Mouse (Mus musculus): ENCODE measurements around the gene Eci2. TPM values are rescaled to one million over a fixed set of nuclear protein-coding genes. Genes with fewer than 3 reads are reported as not detected.
A peak's percentile ranks its signal among the peaks of the same experiment; 100 is the strongest.
"Not testable (repeated sequence)": the region's sequence is repeated elsewhere in the genome, so short reads cannot be mapped to it uniquely, and the experiment has no call there.

The Eci2 gene
- 10 to 100 TPM; 81.0 to 95.7 TPM for polyA plus RNA-seq (2017; shearing (Covaris generic))

DNA sequence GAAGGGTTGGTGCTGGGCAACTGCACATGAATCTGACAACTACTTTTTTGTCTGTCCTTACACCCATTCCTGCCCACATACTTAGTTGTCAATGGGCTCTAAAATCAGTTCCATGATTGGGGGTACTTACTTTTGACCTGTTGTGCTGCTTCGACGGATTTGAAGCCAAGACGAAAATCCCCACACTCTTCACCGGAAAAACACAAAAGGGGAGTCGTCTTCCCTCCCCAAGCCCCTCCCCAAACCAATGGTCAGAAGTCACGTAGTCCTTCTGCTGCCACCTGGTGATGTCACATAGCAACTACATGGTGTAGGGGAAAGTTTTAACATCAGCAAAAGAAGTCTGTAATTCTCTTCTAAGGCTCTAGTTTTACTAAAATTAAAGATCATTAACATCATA is at the start of gene Eci2:
Eci2 (minus strand) TSS at position 218 of the 400 bp plus-strand sequence.
- ATAC-seq, result peak; percentile 68

DNA sequence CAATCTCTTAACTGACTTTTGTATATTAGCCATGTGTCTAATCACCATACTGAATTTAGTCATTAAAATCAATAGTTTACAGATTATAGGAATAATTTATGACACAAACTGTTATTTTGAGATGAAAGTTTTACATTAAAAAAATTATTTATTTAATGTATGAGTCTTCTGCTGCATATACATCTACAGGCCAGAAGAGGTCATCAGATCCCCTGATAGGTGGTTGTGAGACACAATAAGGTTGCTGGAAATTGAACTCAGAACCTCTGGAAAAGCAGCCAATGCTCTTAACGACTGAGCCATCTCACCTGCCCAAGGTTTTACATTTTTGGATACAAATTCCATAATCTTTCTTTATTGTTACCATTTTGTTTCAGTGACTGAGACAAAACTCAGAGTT is 48.0 kb upstream of the Eci2 start:
- no peak for ATAC-seq

GRCm38 (mm10) chr13:35070485-35071472 is 43.9 kb upstream of the Eci2 start:
- ATAC-seq, result no peak

GRCm38 (mm10) chr13:35067084-35067483 is 40.2 kb upstream of the Eci2 start:
- ATAC-seq, result no peak

- ATAC-seq, result no peak
These were observed 39.1 kb upstream of the Eci2 start for GRCm38 (mm10) chr13:35066033-35066432.

DNA sequence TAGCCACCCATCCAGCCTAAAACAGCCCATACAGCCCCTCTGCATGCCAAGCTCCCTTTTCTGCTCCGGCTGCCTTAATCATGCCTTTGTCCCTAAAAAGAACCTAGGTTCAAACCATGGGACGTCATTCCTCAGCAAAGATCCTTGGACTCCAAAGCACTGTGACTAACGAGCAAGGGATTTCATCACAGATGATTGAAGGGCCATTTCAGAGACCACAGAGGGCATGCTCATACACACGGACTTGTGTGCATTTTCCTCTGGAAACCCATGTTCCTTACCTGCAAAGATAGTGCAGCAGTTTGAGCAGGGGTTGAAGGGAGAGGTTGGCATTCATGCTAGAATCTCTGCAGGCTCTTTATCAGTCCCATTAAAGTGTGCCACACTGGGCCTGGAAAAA is 37.5 kb upstream of the Eci2 start:
- ATAC-seq, result no peak

DNA sequence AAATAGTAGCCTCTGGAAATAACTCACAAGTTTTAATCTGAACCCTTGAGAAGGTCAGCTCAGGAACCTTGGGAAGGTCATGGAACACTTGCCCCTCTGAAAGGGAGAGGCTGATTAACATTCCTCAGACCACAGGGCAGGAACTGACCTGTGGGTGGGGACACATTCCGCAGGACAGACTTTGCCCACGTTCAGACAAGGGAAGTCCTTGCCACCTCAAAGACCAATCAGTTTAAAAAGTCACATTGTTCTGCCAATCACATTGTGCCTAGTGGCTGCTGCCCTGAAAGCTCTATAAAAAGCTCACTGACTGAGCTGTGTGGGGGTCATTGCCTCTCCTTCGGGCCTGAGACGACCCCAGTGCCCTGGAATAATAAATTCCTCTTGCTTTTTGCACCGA is 31.2 kb upstream of the Eci2 start:
- no peak for ATAC-seq

GRCm38 (mm10) chr13:35036486-35036885 is 9.6 kb upstream of the Eci2 start:
- ATAC-seq, result no peak

DNA sequence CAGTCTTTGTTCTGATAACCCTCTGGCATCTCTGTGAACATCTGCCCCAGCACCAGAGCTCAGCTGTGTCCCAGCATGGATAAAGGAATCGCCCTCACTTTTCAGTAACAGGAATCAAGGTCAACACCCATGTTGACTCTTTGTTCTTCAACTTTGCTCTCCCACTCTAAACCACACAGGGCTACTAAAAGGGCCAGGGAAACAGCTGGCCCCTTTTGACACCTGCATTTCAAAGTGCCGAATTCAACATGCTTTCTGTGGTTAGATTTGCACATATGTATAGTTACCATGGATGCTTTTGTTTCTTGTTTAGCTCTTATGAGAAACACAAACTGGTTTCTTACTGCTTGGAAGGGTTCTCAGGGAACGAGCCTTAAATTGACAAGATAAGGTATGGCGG is 8.8 kb upstream of the Eci2 start:
- ATAC-seq, result no peak

GRCm38 (mm10) chr13:35033571-35033970 is 6.7 kb upstream of the Eci2 start:
- no peak for ATAC-seq

DNA sequence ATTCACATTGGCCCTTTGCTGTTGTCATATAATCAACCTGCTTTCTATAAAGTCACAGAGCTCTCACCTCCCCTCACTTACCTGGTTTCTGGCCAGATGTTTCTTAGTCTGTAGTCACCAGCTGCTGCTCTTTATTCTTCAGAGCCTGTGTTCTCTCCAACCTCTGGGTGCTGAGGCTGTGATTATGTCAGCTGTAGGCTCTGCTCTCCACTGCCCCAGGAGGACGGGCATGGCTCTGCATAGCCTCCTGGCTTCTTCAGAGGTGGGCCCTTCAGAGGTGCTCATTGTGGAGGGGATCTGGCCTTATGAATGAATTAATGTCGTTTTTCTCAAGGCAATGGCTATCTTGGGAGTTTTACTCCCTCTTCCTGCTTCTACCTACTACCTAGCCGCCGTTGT is 4.8 kb upstream of the Eci2 start:
- no peak for ATAC-seq

- no peak for ATAC-seq
These were observed 4.2 kb upstream of the Eci2 start for GRCm38 (mm10) chr13:35030979-35031683.

GRCm38 (mm10) chr13:35028365-35028764 is 1.5 kb upstream of the Eci2 start:
- no peak for ATAC-seq

- not testable (repeated sequence) for ATAC-seq
These were observed 3.5 kb downstream of the Eci2 start for GRCm38 (mm10) chr13:35023401-35023800.

DNA sequence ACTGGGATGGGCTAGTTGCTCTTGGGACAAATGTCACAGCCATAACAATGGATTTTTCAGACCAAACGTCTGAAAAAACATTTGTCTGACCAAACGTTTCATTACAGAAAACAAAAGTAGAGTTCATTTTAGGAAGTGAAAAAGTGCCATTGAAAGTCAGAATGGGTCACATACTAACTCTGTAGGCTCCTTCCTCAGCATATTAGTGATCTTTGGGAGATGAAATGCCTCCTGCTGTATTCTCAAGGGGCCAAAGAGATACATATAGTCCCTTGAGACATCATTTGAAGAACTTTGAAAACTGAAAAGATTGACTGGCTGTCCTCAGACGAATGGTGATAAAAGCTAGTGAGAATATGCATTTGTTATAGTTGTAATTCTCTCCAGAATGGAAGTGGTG is 6.5 kb downstream of the Eci2 start:
- no peak for ATAC-seq

GRCm38 (mm10) chr13:35018866-35019536 is 7.9 kb downstream of the Eci2 start:
- no peak for ATAC-seq

DNA sequence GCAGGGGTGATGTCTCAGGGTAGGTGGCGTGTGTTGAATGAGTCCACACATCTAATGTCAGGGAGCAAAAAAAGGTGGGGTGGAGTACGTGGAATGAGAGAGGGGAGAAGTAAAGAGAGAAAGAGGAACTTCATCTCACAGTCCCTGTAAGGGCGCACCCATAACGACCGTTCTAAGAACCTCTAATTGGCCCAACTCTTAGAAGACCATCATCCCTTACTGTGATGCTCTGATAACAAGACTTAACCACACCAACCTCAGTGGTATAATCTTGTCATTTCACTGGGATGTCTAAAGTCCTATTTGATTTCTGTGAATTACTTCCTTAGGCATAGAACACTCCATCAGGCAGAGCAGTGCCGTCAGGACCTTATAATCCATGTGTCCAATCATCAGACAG is 9.5 kb downstream of the Eci2 start:
- ATAC-seq, result no peak

DNA sequence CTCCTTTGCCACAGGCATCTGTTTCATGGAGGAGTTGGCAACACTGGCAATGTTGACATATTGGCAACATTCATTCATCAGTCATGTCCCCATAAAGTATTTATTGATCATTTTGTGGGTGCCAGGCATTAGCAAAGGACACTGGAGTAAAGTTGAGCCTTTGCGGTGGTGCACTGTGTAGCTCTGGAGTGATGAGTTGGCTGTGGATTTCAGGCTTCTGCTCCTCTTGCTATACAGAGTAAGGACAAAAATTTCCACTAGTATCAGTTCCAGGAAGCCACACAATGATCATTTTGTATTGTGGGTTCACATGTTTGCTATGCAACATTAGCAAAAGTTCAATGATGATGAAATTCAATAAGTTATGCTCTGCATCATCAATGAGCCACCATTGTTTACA is 10.8 kb downstream of the Eci2 start:
- no peak for ATAC-seq

GRCm38 (mm10) chr13:34995925-34996324 is 31.0 kb downstream of the Eci2 start:
- no peak for ATAC-seq

DNA sequence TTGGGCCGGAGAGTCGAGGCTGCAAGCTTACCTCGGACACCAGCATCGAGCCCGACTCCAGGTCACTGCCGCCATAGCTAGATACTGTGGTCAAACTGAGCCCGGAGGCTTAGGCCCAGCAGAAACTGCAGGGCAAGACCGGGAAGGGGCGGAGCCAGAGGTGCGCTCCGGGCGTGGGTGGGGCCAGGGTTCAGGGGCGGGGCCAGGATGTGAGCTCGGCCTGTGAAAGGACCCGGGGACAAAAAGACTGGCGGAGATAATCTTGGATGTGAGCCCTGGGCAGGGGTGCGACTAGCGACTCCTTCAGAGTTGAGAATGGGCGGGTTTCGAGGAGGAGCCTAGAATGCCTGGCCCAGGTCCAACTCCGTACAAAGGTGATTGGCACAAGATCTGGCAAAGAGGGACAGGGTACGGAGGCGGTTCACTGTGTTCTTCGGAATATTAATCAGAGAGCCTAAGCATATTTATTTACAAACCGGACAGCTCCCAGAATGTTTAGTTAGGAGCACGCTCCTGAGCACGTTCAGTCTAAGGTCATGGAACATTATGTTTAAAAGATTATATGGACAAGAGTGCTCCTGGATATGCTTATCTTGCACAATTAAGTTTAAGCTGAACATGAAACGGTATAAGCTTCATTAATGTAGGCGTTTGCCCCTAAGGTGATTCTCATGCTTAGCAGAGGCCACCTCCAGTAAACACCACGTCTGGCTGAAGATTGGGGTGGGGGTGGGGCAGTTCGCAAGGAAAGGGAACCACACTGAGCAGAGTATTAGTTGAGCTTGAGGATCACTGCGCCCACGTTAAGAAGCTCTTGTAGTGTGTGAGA is 32.7 kb downstream of the Eci2 start:
- ATAC-seq, result peak; percentile 91

DNA sequence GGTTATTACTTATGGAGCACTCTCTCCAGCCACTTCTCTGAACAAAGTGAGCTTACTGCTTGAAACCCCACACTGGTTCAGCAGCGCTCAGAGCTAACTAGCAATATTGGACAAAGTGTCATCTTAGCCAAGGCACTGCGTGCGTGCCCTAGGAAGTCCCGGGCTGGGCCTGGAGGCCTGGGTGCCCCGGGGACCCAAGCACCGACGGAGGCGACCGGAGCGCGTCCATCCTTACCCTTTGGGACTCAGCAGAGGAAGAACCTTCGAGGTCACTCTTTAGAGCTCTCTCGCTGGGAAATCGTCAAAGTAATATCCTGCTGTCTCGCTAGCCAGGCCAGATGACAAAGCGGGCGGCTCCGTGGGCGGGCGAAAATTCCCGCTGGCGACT is 33.3 kb downstream of the Eci2 start:
- peak; percentile 58 for ATAC-seq

DNA sequence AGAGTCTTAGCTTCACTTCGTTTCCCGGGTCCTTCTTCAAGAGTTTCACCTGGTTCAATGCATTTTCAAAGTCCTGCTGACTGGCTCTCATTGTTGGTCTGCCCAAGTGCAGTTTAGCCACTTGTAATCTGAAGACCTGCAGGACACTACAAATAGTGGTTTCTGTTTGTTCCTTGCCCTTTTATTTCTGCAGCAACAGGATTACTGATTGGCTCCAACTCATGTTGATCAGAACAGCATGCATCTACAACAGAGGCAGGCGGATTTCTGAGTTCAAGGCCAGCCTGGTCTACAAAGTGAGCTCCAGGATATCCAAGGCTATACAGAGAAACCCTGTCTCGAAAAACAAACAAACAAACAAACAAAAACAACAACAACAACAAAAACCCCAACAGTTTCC is 33.8 kb downstream of the Eci2 start:
- no peak for ATAC-seq
